Mouse (Mus musculus) embryonic facial prominence, embryonic 14.5 days (tissue): ENCODE data around the gene Fry. TPM values are rescaled to one million over a fixed set of nuclear protein-coding genes. Genes with fewer than 3 reads are reported as not detected.

Source experiments
- ATAC-seq: fragments of 200-750 bp; cut with Nextera tagmentation; 2 replicates; pipeline ENCODE4 v1.8.0; 2017; ENCODE audit warnings: low read depth, moderate number of reproducible peaks, moderate TSS enrichment
- DNase-seq: peaks from one replicate; pipeline ENCODE4 v3.0.0-alpha.2; 2015; ENCODE audit warnings: low spot score
- H3K27ac ChIP-seq: fragments of 300-500 bp; sonication (generic); replicated peaks from 2 replicates; pipeline ENCODE4 v1.5.1; 2014; ENCODE audit warnings: low read depth, mild to moderate bottlenecking, low read length, moderate library complexity
- H3K27me3 ChIP-seq: fragments of 300-500 bp; sonication (generic); replicated peaks from 2 replicates; pipeline ENCODE4 v1.6.1; 2014; ENCODE audit warnings: low read length; ENCODE audit not compliant: control insufficient read depth, insufficient read depth
- H3K36me3 ChIP-seq: fragments of 300-500 bp; sonication (generic); 2 replicates; pipeline ENCODE4 v1.6.1; 2014; ENCODE audit warnings: low read length, mixed read lengths; ENCODE audit not compliant: control insufficient read depth, insufficient read depth
- H3K4me1 ChIP-seq: fragments of 300-500 bp; sonication (generic); 2 replicates; pipeline ENCODE4 v1.6.1; 2014; ENCODE audit warnings: antibody characterized with exemption, low read length; ENCODE audit not compliant: control insufficient read depth, insufficient read depth
- H3K4me2 ChIP-seq: fragments of 300-500 bp; sonication (generic); 2 replicates; pipeline ENCODE4 v1.6.1; 2014; ENCODE audit warnings: low read depth, mild to moderate bottlenecking, low read length, moderate library complexity, mixed read lengths
- H3K4me3 ChIP-seq: fragments of 300-500 bp; sonication (generic); 2 replicates; pipeline ENCODE4 v1.5.1; 2014; ENCODE audit warnings: low read depth, mild to moderate bottlenecking, low read length
- H3K9ac ChIP-seq: fragments of 300-500 bp; sonication (generic); 2 replicates; pipeline ENCODE4 v1.6.1; 2014; ENCODE audit warnings: low read depth, mild to moderate bottlenecking, low read length, moderate library complexity, mixed read lengths
- H3K9me3 ChIP-seq: fragments of 300-500 bp; sonication (generic); 2 replicates; pipeline ENCODE4 v1.6.1; 2016; ENCODE audit warnings: low read length; ENCODE audit not compliant: control insufficient read depth
- WGBS: fragments of 180-500 bp; shearing (Covaris S2); extraction: QIAGEN DNeasy Blood & Tissue Kit; methylation state at CpG from one replicate; pipeline ENCODE4 v1.1.7; 2014; 5-methylcytosine and 5-hydroxymethylcytosine counted together
- polyA plus RNA-seq: library from polyadenylated mRNA; unstranded; fragments of >200 nt; fragmentation: Nextera tagmentation; extraction: Ambion mirVana; gene quantifications from 2 replicates; pipeline ENCODE4 v1.2.1, GENCODE M21; 2014

Fry gene
- polyA plus RNA-seq, 1 experiment from 2014 or later, result 15.1 TPM

DNA sequence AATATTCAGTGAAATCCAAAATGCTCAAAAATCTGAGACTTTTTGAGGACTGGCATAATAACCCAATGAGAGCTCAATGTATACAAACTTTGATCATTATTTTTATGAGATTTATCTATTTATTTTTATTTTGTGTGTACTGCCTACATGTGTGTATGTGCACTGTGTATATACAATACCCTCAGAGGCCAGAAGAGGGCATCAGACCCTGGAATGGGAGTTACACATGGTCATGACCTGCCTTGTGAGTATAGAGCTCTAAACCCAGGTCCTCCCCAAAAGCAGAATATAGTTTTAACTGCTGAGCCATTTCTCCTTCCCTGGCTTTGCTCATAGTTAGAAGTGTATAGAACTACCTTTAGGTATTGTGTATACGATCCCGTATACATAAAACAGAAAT, 298.8 kb downstream of the Fry start:
- 89% methylated on average over 2 of the region's 2 CpGs for WGBS
- no peak overlapping the region for H3K9ac ChIP-seq
- 0 out of 2 replicates have a peak, but pooled peaks cover 10% of the 10 kb centered on the region for H3K9me3 ChIP-seq
- H3K4me1 ChIP-seq, result no peaks in the 10 kb centered on the region
- ATAC-seq, result no peak
- peaks cover 38% of the 10 kb centered on the region for H3K36me3 ChIP-seq
- no peaks in the 10 kb centered on the region for H3K27me3 ChIP-seq
- no peak overlapping the region for H3K4me3 ChIP-seq
- no peak overlapping the region for H3K4me2 ChIP-seq
- no peak overlapping the region for H3K27ac ChIP-seq
- DNase-seq, result no peak

DNA sequence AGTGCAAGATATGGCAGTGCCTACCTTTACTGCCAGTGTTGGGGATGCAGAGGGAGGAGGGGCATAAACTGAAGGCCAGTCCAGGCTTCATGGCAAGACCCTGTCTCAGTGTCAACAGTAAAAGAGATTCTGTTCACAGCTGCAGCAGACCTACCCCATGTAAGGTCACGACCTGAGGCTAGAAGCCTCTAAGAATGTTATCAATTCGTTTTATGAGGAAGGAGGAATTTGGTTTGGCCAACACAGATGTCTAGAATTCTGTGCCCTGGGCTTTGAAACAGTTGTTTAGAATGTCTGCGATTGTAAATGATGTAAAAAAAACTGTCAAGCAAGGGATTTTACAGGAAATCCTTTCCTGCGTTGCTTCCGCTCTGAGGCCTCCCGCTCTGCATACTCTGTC, 299.6 kb downstream of the Fry start:
- 46% methylated on average over 6 of the region's 6 CpGs for WGBS
- no peak for DNase-seq

DNA sequence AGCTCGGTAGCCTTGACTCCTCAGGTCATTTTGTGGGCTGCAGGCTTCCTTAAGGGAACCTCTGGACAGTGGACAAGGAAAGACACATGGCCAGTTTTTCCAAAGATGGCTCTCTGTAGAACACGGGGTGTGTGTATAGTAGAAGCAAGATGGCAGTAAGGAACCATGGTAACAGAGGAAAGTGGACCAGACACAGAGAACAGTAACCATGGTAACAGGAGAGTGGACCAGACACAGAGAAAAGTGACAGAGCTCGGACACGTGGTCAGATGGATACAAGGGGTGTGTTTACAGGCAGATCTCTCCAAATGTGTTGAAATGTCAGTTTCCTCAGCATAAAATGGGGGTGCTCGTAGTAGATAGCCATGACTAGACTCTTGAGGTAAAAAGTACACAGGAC, 306.6 kb downstream of the Fry start:
- H3K27ac ChIP-seq, result no peak overlapping the region
- H3K4me1 ChIP-seq, result no peaks in the 10 kb centered on the region
- no peaks in the 10 kb centered on the region for H3K9me3 ChIP-seq
- H3K4me3 ChIP-seq, result no peak overlapping the region
- no peak overlapping the region for H3K9ac ChIP-seq
- H3K4me2 ChIP-seq, result no peak overlapping the region
- DNase-seq (no peak), ATAC-seq (no peak)
- WGBS, result 79% methylated on average over 5 of the region's 5 CpGs
- H3K36me3 ChIP-seq, result 0 out of 2 replicates have a peak, but pooled peaks cover 3% of the 10 kb centered on the region
- no peaks in the 10 kb centered on the region for H3K27me3 ChIP-seq

More for the DNA sequence above, 299.6 kb downstream of the Fry start:
- H3K36me3 ChIP-seq, result peaks cover 38% of the 10 kb centered on the region
- H3K9me3 ChIP-seq, result 0 out of 2 replicates have a peak, but pooled peaks cover 10% of the 10 kb centered on the region
- H3K4me1 ChIP-seq, result no peaks in the 10 kb centered on the region
- H3K27me3 ChIP-seq, result no peaks in the 10 kb centered on the region
- no peak overlapping the region for H3K4me3 ChIP-seq
- no peak overlapping the region for H3K9ac ChIP-seq
- no peak overlapping the region for H3K27ac ChIP-seq
- no peak overlapping the region for H3K4me2 ChIP-seq
- no peak for ATAC-seq

DNA sequence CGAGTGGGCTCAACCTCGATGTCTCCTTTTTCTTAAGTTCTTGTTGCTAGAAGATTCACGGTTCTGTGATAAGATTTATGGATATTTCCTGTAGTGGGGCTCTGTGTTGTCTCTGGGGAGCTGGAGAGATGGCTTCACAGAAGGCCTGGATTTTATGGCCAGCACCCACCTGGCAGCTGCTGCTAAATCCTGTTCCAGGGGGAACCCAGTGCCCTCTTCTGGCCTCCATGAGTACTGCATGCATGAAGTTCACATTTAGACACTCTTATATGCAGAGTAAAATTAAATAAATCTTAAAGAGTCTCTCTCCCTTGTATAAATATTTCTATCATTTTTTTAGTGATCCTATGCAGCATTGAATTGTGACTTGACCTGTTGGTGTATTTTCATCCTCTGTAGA, 308.1 kb downstream of the Fry start:
- Histone ChIP-seq H3K9me3 (no peaks in the 10 kb centered on the region), H3K4me1 (no peaks in the 10 kb centered on the region), H3K4me3 (no peak overlapping the region), H3K27ac (no peak overlapping the region), H3K4me2 (no peak overlapping the region), H3K9ac (no peak overlapping the region), H3K36me3 (peaks cover 15% of the 10 kb centered on the region; the same call in 1 of the 2 replicates), H3K27me3 (no peaks in the 10 kb centered on the region)
- DNase-seq (no peak), ATAC-seq (no peak)
- 90% methylated on average over 3 of the region's 3 CpGs for WGBS

DNA sequence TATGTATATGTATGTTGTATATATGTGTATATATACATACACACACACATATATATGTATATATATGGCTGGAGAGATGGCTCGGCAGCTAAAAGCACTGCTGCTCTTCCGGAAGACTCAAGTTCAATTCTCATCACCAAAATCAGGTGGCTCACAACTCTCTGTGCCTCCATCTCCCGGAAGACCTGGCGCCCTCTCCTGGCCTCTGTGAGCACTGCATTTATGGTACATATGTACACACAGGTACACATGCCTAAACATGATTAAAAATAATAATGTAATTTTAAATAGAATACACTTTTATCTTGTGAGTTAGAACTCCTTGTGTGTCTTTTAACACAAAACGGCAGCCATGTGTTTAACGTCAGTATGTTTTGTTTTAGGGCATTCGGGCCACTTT, 312.8 kb downstream of the Fry start:
- no peaks in the 10 kb centered on the region for H3K27me3 ChIP-seq
- DNase-seq (no peak), ATAC-seq (no peak)
- H3K27ac ChIP-seq, result no peak overlapping the region
- 91% methylated on average over 7 of the region's 7 CpGs for WGBS
- H3K9me3 ChIP-seq, result no peaks in the 10 kb centered on the region; the same call in 1 of the 2 replicates
- no peaks in the 10 kb centered on the region for H3K4me1 ChIP-seq
- H3K36me3 ChIP-seq, result peaks cover 30% of the 10 kb centered on the region
- no peak overlapping the region for H3K4me3 ChIP-seq
- no peak overlapping the region for H3K9ac ChIP-seq
- H3K4me2 ChIP-seq, result no peak overlapping the region

DNA sequence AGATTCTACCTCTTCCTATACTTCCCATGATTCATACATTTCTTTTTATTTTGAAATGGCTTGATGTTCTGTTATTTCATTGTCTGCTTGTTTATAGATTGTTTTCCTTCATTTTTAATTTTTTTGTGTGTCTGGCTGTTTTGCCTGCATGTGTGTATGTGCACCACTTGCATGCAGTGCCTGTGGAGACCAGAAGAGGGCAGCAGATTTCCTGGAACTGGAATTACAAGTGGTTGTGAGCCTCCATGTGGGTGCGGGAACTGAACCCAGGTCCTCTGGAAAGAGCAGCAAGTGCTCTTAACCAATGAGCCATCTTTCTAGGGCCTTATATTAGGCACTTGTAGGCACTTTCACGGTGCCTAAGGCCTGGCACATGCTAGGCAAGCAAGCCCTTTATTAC, 314.5 kb downstream of the Fry start:
- whole genome bisulfite sequencing, result 86% methylated on average over 2 of the region's 2 CpGs
- no peaks in the 10 kb centered on the region; the same call in 1 of the 2 replicates for H3K9me3 ChIP-seq
- H3K36me3 ChIP-seq, result peaks cover 30% of the 10 kb centered on the region
- no peaks in the 10 kb centered on the region for H3K27me3 ChIP-seq
- no peak overlapping the region for H3K4me2 ChIP-seq
- no peak overlapping the region for H3K9ac ChIP-seq
- no peaks in the 10 kb centered on the region; the same call in 1 of the 2 replicates for H3K4me1 ChIP-seq
- H3K4me3 ChIP-seq, result no peak overlapping the region
- H3K27ac ChIP-seq, result no peak overlapping the region
- ATAC-seq (no peak), DNase-seq (no peak)

DNA sequence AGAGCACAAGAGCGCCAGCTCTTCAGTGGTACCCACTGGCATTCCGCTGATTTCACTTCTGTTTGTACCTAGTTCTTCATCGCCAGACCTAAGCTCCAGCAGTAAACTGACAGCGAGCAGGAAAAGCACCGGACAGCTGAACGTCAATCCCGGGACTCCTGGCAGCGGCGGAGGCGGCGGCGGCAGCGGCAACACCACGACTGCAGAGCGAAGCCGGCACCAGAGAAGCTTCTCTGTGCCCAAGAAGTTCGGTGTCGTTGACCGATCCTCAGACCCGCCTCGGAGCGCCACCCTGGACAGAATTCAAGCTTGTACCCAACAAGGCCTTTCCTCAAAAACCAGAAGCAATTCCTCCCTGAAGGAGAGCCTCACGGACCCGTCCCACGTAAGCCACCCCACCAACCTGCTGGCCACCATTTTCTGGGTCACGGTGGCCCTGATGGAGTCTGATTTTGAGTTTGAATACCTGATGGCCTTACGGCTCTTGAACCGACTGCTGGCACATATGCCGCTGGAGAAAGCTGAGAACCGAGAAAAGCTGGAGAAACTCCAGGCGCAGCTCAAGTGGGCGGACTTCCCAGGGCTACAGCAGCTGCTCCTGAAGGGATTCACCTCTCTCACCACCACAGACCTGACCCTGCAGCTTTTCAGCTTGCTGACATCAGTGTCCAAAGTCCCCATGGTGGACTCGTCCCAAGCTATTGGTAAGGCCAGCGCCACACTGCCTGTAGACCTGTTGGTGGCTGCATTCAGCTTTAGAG, 318.4 kb downstream of the Fry start:
- DNase-seq, result peak; percentile 32
- peak overlapping the region; percentile 38 for H3K4me3 ChIP-seq
- H3K36me3 ChIP-seq, result peaks cover 24% of the 10 kb centered on the region
- no peak for ATAC-seq
- no peaks in the 10 kb centered on the region; the same call in 1 of the 2 replicates for H3K4me1 ChIP-seq
- 25% methylated on average over 34 of the region's 34 CpGs for WGBS
- no peaks in the 10 kb centered on the region; the same call in 1 of the 2 replicates for H3K9me3 ChIP-seq
- no peaks in the 10 kb centered on the region for H3K27me3 ChIP-seq
- peak overlapping the region; percentile 60 for H3K4me2 ChIP-seq
- no peak overlapping the region for H3K27ac ChIP-seq
- H3K9ac ChIP-seq, result peak overlapping the region; percentile 57

DNA sequence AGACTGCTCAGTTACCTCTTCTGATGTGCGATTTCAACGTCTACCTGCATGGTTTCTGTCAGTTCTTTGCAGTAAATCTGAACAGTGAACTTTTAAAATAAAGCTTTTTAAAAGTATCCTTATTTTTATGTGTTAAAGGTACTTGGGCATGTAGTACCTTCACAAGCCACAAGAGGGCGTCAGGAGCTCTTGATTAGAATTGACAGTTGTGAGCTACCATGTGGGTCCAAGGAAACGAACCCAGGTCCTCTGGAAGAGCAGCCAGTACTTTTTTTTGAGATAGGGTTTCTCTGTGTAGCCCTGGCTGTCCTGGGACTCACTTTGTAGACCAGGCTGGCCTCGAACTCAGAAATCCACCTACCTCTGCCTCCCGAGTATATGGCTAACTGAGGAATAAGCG, 323.2 kb downstream of the Fry start:
- Histone ChIP-seq H3K4me2 (no peak overlapping the region), H3K9me3 (no peaks in the 10 kb centered on the region), H3K27ac (no peak overlapping the region), H3K36me3 (peaks cover 12% of the 10 kb centered on the region; the same call in 1 of the 2 replicates), H3K9ac (no peak overlapping the region), H3K27me3 (no peaks in the 10 kb centered on the region), H3K4me1 (no peaks in the 10 kb centered on the region), H3K4me3 (no peak overlapping the region)
- DNase-seq (peak; percentile 56), ATAC-seq (no peak)
- 39% methylated on average over 7 of the region's 7 CpGs for WGBS
